Mouse (Mus musculus): ENCODE data around the gene Rack1. TPM values are rescaled to one million over a fixed set of nuclear protein-coding genes. Genes with fewer than 3 reads are reported as not detected.

Gene Rack1
- total and polyA plus RNA-seq, 2 experiments from 2014 or later = 292 to 1,323 TPM

DNA sequence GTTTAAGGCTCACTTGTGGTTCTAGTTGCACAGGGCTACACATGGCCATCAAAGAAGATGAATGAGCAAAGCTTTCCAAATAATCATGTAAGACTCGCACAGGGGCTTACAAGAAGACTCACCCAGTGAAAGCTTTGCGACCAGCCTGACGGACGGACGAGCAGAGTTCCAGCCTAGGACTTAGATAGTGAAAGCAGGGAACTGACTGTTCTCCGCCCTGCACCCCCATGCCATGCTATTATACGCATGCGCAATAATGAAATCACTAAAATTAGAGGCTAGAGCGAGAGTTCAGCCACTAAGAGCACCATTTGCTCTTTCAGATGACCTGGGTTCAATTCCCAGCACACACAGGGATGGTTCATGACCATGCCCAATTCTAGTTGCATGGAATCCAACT, 22.8 kb upstream of the Rack1 start:
- Histone ChIP-seq H3K9ac (replicated peaks; ENCODE audit: low read depth, low read length) (no peak overlapping the region), H3K4me1 (ENCODE audit: control insufficient read depth, insufficient read depth) (no peaks in the 10 kb centered on the region), H3K27me3 (ENCODE audit: control insufficient read depth, insufficient read depth, low read length) (no peaks in the 10 kb centered on the region), H3K36me3 (replicated peaks; ENCODE audit: control insufficient read depth, insufficient read depth, low read length) (no peaks in the 10 kb centered on the region), H3K4me3 (ENCODE audit: low read depth, low read length) (no peak overlapping the region), H3K27ac (ENCODE audit: low read depth) (no peak overlapping the region), H3K4me2 (ENCODE audit: low read depth, low read length) (no peak overlapping the region), H3K9me3 (replicated peaks; ENCODE audit: control insufficient read depth, low read length) (no peaks in the 10 kb centered on the region)
- ATAC-seq (ENCODE audit: insufficient read depth, low read depth) (no peak), DNase-seq (ENCODE audit: low spot score) (no peak)
- 87% methylated on average over 9 of the region's 9 CpGs for WGBS
- TF ChIP-seq CTCF (IDR thresholded peaks at IDR 0.05; ENCODE audit: low read depth) (no peak), EP300 (IDR thresholded peaks at IDR 0.05; ENCODE audit: low read depth) (no peak)

DNA sequence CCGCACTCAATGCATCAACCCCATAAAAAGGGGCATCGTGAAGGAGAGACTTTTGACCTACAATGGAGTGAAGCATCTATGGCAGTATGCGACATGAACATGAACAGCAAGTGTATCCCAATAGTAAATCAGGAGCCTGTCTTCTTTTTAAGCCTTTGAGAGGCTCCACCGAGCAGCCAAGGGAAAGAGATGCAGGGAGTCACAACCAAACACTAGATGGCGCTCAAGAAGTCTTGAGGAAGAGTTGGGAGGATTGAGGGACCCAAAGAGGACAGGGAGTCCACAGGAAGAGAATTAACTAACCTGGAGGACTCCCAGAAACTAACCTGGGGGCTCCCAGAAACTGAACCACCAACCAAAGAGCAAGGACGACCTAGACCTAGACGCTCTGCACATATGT, 20.7 kb upstream of the Rack1 start:
- TF ChIP-seq CTCF (IDR thresholded peaks at IDR 0.05; ENCODE audit: low read depth) (peak; percentile 37), EP300 (IDR thresholded peaks at IDR 0.05; ENCODE audit: low read depth) (no peak)
- Histone ChIP-seq H3K36me3 (replicated peaks; ENCODE audit: control insufficient read depth, insufficient read depth, low read length) (no peaks in the 10 kb centered on the region), H3K4me1 (ENCODE audit: control insufficient read depth, insufficient read depth) (no peaks in the 10 kb centered on the region), H3K27ac (ENCODE audit: low read depth) (no peak overlapping the region), H3K27me3 (ENCODE audit: control insufficient read depth, insufficient read depth, low read length) (no peaks in the 10 kb centered on the region), H3K4me2 (ENCODE audit: low read depth, low read length) (no peak overlapping the region), H3K9ac (replicated peaks; ENCODE audit: low read depth, low read length) (no peak overlapping the region), H3K9me3 (replicated peaks; ENCODE audit: control insufficient read depth, low read length) (no peaks in the 10 kb centered on the region), H3K4me3 (ENCODE audit: low read depth, low read length) (no peak overlapping the region)
- DNase-seq (ENCODE audit: low spot score) = no peak
- 38% methylated on average over 7 of the region's 7 CpGs for WGBS
- no peak for ATAC-seq (ENCODE audit: insufficient read depth, low read depth)

DNA sequence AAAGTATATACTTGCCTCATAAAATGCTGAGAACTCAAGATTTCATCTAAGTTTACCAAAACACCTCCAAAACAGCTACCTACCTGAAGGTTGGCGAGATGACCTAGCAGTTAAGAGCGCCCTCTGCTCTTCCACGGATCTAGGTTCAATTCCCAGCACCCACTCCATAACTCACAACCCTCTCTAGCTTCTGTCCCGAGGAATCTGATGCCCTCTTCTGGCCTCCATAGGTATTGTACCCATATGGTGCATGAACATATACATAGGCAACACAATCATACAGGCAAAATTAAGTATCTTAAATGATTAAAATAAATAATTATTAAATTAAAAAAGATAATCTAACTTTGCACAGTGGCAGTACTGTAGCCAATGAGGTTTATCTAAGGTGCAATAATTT, 17.9 kb upstream of the Rack1 start:
- no peak overlapping the region for H3K27ac ChIP-seq (ENCODE audit: low read depth)
- no peak for ATAC-seq (ENCODE audit: insufficient read depth, low read depth)
- no peaks in the 10 kb centered on the region for H3K36me3 ChIP-seq (replicated peaks; ENCODE audit: control insufficient read depth, insufficient read depth, low read length)
- no peak overlapping the region for H3K4me3 ChIP-seq (ENCODE audit: low read depth, low read length)
- no peak for DNase-seq (ENCODE audit: low spot score)
- no peaks in the 10 kb centered on the region for H3K4me1 ChIP-seq (ENCODE audit: control insufficient read depth, insufficient read depth)
- H3K9ac ChIP-seq (replicated peaks; ENCODE audit: low read depth, low read length) = no peak overlapping the region
- WGBS = 79% methylated on average over 4 of the region's 4 CpGs
- no peaks in the 10 kb centered on the region for H3K27me3 ChIP-seq (ENCODE audit: control insufficient read depth, insufficient read depth, low read length)
- no peaks in the 10 kb centered on the region for H3K9me3 ChIP-seq (replicated peaks; ENCODE audit: control insufficient read depth, low read length)
- no peak overlapping the region for H3K4me2 ChIP-seq (ENCODE audit: low read depth, low read length)
- TF ChIP-seq CTCF (IDR thresholded peaks at IDR 0.05; ENCODE audit: low read depth) = no peak
- TF ChIP-seq EP300 (IDR thresholded peaks at IDR 0.05; ENCODE audit: low read depth) = no peak

DNA sequence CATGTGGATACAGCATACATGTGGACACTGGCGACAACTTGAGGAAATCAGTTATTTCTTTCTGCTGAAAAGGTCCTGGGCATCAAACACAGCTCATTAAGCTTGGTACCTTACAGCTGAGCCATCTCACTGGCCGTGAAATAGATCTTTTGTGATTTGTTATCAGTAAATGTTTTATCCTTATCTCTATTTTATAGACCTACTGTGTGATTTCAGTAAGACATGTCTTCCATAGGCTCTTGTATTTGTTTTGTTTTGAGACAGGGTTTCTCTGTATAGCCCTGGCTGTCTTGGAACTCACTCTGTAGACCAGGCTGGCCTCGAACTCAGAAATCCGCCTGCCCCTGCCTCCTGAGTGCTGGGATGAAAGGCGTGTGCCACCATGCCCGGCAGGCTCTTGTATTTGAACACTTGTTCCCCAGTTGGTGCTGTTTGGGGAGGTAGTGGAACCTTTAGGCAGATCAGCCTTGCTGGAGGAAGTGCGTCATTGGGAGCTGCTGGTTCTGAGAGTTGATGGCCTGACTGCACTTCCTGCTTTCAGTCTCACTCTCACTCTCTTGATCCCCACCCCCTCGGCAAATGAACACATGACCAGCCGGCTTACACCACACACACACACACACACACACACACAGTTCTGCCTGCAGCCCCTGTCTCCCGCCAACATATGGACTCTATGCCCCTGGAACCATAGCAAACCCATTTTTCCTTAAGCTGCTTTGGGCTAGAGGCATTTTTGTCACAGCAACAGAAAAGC, 12.5 kb upstream of the Rack1 start:
- H3K27ac ChIP-seq (ENCODE audit: low read depth) = no peak overlapping the region
- ATAC-seq (ENCODE audit: insufficient read depth, low read depth) (peak; percentile 77), DNase-seq (ENCODE audit: low spot score) (peak; percentile 74)
- WGBS = 51% methylated on average over 10 of the region's 10 CpGs
- H3K27me3 ChIP-seq (ENCODE audit: control insufficient read depth, insufficient read depth, low read length) = no peaks in the 10 kb centered on the region
- no peak for TF ChIP-seq CTCF (IDR thresholded peaks at IDR 0.05; ENCODE audit: low read depth)
- TF ChIP-seq EP300 (IDR thresholded peaks at IDR 0.05; ENCODE audit: low read depth) = no peak
- H3K4me2 ChIP-seq (ENCODE audit: low read depth, low read length) = peak overlapping the region; percentile 59
- no peak overlapping the region for H3K9ac ChIP-seq (replicated peaks; ENCODE audit: low read depth, low read length)
- H3K36me3 ChIP-seq (replicated peaks; ENCODE audit: control insufficient read depth, insufficient read depth, low read length) = no peaks in the 10 kb centered on the region
- H3K4me3 ChIP-seq (ENCODE audit: low read depth, low read length) = peak overlapping the region; percentile 35
- H3K9me3 ChIP-seq (replicated peaks; ENCODE audit: control insufficient read depth, low read length) = no peaks in the 10 kb centered on the region
- H3K4me1 ChIP-seq (ENCODE audit: control insufficient read depth, insufficient read depth) = peaks cover 2% of the 10 kb centered on the region; the same call in 1 of the 2 replicates

DNA sequence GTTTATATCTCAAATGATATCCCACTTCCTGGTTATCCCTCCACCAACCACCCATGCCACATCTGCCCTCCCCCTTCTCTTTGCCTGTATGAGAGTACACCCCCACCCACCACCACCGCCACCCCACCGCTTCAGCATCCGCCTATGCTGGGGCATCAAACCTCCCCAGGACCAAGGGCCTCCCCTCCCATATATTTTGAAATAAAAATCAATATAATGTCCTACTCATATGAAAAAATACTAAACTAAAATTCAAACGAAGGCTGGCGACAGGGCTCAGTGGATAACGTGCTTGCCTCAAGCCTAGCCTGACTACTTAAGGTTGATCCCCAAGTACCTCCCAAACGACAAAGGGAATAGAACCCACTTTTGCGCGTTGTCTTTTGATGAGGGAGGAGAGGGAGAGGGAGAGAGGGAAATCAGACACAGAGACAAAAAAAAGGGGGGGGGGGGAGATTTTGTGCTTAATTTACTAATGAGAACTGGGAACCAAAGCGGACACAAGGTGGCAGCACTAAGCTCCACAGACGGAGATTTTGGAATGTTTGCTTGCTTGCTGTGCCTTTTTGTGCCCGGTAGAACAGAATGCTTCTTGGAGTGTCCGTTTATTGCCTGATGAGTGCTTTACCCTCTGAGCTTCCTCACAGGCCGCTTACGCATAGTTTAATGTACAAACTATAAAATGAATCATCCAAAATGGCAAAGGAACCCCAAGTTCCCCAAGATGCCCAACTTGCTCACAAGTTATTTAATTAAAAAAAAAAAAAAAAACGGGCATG, 11.6 kb upstream of the Rack1 start:
- WGBS = 7% methylated on average over 16 of the region's 16 CpGs
- peak; percentile 86 for DNase-seq (ENCODE audit: low spot score)
- H3K27ac ChIP-seq (ENCODE audit: low read depth) = no peak overlapping the region
- 0 out of 2 replicates have a peak overlapping the region, but pooled peaks have one; percentile 7 for H3K9ac ChIP-seq (replicated peaks; ENCODE audit: low read depth, low read length)
- H3K9me3 ChIP-seq (replicated peaks; ENCODE audit: control insufficient read depth, low read length) = no peaks in the 10 kb centered on the region
- TF ChIP-seq CTCF (IDR thresholded peaks at IDR 0.05; ENCODE audit: low read depth) = peak; percentile 68
- TF ChIP-seq EP300 (IDR thresholded peaks at IDR 0.05; ENCODE audit: low read depth) = no peak
- no peaks in the 10 kb centered on the region for H3K27me3 ChIP-seq (ENCODE audit: control insufficient read depth, insufficient read depth, low read length)
- H3K4me3 ChIP-seq (ENCODE audit: low read depth, low read length) = peak overlapping the region; percentile 35
- peak; percentile 40; the same call in 1 of the 2 replicates for ATAC-seq (ENCODE audit: insufficient read depth, low read depth)
- peaks cover 2% of the 10 kb centered on the region; the same call in 1 of the 2 replicates for H3K4me1 ChIP-seq (ENCODE audit: control insufficient read depth, insufficient read depth)
- no peaks in the 10 kb centered on the region for H3K36me3 ChIP-seq (replicated peaks; ENCODE audit: control insufficient read depth, insufficient read depth, low read length)
- H3K4me2 ChIP-seq (ENCODE audit: low read depth, low read length) = peak overlapping the region; percentile 59

All from heart, postnatal 0 days (tissue).